Mouse (Mus musculus) thymus, adult 2 months (tissue): ENCODE measurements around the gene Kcnd2.

ENCODE experiments used
- CTCF ChIP-seq: fragments of 200-500 bp; IDR thresholded peaks from 2 replicates; pipeline ENCODE4 v1.5.1; 2012; ENCODE audit warnings: mild to moderate bottlenecking, control low read depth, low read length, moderate library complexity, borderline replicate concordance; ENCODE audit not compliant: control insufficient read depth, poor library complexity, insufficient read depth; ENCODE audit errors: extremely low read depth
- POLR2A ChIP-seq: fragments of 200-500 bp; IDR thresholded peaks from 2 replicates; pipeline ENCODE4 v1.6.1; 2012; ENCODE audit warnings: mild to moderate bottlenecking, low read length, control low read depth, moderate library complexity; ENCODE audit not compliant: control insufficient read depth, poor library complexity, insufficient read depth; ENCODE audit errors: extremely low read depth

- TF ChIP-seq CTCF (no peak), POLR2A (no peak)
These were observed 471.1 kb downstream of the Kcnd2 start for GRCm38 (mm10) chr6:21686388-21686787.
